Mouse (Mus musculus) bone marrow, adult 2 months (tissue): ENCODE results near the gene Cst7.

Source experiments
- CTCF ChIP-seq: fragments of 200-500 bp; IDR thresholded peaks from 2 replicates; pipeline ENCODE4 v1.5.1; 2011; ENCODE audit warnings: low read length, control low read depth; ENCODE audit not compliant: control insufficient read depth, insufficient read depth
- POLR2A ChIP-seq: fragments of 200-500 bp; IDR thresholded peaks from 2 replicates; pipeline ENCODE4 v1.6.1; 2011; ENCODE audit warnings: low read depth, mild to moderate bottlenecking, control low read depth, low read length, borderline replicate concordance; ENCODE audit not compliant: control insufficient read depth

- TF ChIP-seq CTCF (no peak), POLR2A (no peak)
Observed at GRCm38 (mm10) chr2:150623957-150624356, 53.7 kb downstream of the Cst7 start.
